Mouse (Mus musculus) spleen, embryonic (tissue): Measurements from ENCODE around the gene Sorbs2.
"Not testable (repeated sequence)": the region's sequence is repeated elsewhere in the genome, so short reads cannot be mapped to it uniquely, and the experiment has no call there.

Experiments
- CTCF ChIA-PET: fragments of 350-600 bp; sonication (Branson Sonifier 250); formaldehyde crosslinking; loops from one replicate; lab custom pipeline; 2022; lab: Charles Lee

Sorbs2 gene

DNA sequence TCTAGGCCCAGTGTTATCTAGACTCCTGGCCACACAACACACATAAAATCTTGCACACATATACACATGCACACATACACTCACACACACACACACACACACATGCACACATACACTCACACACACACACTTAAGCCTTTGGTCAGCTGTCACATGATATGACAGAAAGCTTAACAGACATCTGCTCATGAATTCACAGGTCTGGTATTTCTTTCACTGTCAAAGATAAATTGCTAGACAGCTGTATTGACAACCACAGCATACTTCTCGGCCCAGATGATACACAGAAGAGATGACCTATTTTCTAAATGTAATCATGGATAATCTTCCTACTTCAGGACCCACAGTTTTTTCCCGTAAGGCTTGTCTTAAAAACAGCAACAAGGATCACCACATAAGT lies 326.3 kb downstream of the Sorbs2 start:
- CTCF ChIA-PET: no interaction called here

DNA sequence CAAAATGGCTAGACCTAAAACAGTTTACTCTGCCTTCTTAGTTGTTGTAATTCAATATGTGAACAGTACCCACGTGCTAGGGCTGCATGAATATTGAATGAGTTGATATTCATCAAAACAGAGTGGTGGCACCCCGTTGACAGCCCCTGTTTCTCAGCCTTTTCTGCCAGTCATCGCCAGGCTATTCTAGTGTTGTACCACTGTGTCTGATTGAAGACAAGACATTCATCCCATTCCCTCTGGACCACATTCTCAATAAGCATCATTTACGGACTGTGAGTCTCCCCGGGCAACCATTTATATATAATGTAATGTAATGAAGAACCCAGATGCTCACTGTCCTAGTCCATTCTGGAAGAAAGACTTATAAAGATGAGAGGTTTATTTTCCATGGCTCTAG lies 335.7 kb downstream of the Sorbs2 start:
- CTCF ChIA-PET: no interaction called here

DNA sequence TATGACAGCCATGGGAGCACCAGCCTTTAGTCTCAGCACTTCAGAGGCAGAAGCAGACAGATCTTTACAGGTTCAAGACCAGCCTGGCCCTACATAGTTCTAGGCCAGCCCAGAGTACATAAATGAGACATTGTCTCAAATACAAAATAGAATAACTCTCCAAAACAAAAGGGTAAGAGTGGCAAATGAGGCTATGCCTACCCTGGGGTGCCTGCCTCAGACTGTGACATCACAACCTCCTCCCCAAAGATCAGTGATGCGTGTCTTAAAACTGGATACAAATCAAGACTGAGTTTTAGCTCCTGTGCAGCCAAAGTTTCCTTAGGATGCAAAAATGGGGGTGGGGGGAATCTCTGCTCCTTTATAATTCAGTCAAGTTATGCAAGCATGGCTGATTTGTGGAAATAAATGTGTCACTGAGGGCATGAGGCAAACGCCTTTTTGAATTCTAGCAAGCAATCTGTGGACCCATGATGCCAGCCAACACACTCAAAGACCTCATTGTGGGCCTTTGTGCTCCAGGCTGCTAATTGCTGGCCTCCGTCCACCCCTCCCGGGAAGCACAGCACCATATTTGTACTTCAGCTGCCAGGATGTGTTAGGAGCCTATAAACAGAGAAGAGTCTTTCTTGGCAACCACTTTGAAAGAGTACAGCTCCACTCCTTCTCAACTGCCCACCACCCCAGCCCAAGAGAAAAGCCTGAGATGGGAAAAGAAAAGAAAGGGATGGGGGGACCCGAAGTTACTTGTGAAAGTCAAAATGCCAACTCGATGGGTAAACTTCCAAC lies 336.7 kb downstream of the Sorbs2 start:
- CTCF ChIA-PET: no interaction called here

DNA sequence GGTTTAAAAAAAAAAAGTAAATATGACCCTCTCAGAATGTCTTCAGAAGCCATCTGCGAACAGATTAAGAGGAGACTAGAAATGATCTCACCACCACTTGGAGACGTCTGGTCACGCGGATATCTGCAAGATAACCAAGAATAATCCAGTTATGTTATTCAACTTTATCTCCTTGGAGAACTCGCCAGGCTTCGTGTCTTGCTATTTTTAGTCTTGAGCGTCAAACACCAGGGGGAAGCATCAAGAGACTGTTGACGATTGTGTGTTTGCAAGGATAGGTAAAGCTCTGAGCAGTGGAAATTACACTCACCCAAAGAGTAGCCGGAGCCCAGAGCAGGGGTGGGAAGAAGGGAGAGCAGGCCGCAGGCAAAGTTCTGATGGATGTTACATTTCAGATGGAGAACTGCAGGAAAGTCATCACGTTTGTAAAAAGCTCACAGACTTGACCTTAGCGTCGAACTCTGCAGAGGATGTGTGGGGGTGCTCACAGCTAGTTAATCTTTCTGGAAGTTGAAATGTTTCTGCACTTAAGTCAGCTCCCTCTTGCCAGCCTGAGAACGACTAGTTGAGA lies 337.4 kb downstream of the Sorbs2 start:
- CTCF ChIA-PET: no interaction called here

DNA sequence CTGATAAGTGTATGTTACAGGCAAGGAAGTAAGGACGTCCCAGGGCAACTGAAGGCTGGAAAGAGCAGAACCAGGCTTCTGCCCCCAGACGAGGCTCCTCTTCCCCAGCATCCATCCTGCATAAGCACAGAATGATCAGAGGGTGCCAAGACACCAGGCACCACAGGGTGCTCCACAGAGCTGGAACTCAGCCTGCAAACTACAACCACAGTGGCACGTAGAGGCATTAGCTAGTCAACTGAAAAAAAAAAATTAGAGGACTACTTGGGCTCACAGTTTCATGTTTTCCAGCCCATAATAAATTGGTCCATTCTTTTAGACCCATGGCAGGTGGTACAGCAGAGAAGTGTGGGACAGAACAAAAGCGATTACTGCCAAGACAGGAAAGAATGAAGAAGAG lies 338.3 kb downstream of the Sorbs2 start:
- CTCF ChIA-PET: no interaction called here

DNA sequence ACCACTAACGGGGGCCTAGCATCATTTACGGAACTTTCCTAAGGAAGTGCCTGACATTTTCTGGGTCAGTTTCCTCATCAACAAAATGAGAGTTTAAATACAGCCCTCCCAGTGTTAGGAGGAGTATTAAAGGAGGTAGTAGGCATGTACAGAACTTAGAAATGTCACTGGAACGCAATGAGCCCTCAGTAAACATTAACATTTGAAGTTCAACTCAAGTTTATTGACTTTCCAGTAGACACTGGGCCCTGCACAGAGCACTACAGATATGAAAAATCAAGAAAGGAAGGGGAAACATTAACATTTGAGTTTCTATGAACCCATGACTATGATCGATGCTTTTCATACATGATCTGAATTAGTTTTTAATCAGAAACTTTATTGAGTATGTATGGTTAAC lies 347.5 kb downstream of the Sorbs2 start:
- CTCF ChIA-PET: no interaction called here

DNA sequence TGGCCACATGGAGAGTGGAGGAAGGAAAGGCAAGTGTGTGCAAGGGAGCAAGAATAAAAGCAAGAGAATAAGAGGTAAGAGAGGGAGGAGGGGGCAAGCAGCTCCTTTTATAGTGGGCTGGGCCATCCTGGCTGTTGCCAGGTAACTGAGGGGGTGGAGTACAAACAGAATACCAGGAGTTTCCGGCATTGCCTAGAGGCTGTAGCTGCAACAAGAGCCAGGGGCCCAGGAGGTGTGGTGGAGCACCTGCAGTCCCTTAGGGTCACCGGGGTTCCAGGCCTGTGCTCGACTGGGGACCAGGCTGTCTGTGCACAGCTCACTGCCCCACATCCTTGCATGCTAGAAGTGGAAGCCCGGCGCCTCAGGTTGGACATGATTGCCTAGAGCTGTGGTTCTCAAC lies 350.1 kb downstream of the Sorbs2 start:
- CTCF ChIA-PET: interaction anchor here (0.9 kb wide), 1 partner anchor 28 kb away, joined by 3 read pairs; no protein-coding TSS in a partner anchor

DNA sequence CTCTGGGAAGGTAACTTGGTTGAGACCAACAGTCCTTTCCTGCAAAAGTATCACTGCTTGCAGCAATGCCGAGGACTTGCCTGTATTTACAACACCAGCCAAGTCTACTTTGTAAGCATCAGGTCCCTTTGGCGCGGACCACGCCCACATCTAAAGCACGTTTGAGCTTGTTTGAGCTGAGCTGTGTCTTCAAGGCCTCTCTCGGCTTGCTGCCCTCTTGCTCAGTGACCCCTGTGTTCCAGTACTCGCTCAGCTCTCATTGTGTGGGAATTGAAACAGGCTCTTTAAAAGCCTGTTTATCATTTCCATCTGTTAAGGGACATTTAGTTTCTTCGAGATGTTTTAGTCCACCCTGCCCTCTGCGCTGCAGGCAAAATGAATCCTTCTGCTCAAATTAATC lies 350.8 kb downstream of the Sorbs2 start:
- CTCF ChIA-PET: no interaction called here

DNA sequence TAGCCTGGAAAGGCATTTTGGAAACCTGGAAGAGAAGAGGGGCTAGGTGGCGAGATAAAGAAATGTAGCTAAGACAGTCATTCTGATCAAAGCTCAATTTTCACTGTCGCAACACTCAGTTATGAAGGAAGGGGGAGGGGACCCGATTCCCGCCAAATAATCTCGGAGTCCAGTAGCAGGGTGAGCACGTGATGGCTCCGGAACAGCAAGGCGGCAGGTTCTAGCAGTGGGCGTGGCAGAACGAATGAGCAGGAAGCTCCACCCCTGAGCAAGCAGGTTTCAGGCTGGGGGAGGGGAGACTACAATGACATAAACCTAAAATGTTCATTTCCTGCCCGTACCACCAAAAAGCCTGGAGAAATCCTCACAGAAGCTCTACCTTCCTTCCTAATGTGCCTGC lies 364.0 kb downstream of the Sorbs2 start:
- CTCF ChIA-PET: not testable (repeated sequence)

DNA sequence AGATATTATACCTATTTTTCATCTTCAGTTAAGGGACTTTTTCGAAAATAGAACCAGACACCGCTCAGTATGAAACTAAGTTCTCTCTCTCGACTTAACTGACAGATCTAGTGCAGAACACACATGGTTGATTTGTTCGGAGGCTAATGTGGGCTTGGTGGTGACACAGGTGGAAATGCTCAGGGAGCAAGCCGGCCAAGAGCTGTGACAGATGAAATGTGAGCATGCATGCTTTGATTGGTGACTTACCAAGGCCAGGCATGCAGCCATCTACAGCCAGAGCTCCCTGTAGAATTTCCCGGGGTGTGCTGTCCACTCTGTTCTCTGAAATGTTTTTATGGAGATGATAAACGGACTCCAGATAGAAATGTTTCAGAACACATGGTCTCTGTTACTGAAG lies 364.5 kb downstream of the Sorbs2 start:
- CTCF ChIA-PET: no interaction called here

DNA sequence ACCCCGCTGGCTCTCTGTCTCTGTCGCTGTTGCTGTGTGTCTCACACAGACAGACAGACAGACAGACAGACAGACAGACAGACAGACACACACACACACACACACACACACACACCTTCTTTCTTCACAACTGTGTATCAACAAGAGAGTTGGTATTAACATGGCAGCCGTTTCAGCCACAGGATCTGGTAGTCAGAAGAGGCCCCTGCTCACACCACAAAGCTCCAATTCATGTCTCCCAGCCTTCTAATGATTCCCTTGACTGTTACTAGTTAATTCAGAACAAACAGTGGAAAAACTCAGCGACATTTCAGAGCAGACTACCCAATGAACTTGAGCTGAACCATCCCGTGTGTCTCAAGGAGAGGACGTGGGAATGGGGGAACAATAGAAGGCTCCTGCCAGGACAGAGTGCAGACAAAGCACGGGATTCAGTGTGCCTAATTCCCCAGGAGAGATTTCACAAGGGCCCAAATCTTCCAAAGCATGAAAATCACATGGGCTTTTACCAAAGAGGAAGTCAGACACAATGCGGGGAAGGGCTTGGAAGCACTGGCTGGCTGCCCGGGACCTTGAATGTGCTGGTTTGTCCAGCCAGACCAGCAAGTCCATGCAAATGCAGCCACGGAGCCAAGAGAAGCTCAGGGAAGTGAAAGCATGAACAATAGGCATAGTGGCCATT lies 367.5 kb downstream of the Sorbs2 start:
- CTCF ChIA-PET: no interaction called here

DNA sequence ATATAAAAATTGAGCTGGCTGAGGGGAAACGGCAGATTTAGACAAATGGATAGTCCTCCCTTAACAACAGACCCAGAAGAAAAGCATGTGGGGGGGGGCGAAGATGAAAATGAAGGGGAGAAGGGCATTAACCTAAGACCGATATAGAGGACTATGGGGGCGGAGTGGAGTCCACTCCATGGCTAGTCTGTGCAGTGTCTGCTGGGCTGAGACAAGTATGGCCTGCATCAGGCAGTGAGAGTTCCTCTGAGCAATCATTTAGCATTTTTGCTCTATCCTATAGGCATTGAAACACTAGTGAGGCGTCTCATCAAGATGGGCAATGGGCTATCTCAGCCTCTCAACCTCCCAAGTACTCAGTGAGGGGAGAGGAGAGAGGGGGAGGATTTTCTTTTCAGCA lies 368.8 kb downstream of the Sorbs2 start:
- CTCF ChIA-PET: no interaction called here
